Mouse (Mus musculus): Measurements from ENCODE around the gene Nmrk2. TPM values are rescaled to one million over a fixed set of nuclear protein-coding genes. Genes with fewer than 3 reads are reported as not detected.
A peak's percentile ranks its signal among the peaks of the same experiment; 100 is the strongest.

The Nmrk2 gene
- polyA plus RNA-seq, 1 experiment from 2014 or later = 0.14 TPM

DNA sequence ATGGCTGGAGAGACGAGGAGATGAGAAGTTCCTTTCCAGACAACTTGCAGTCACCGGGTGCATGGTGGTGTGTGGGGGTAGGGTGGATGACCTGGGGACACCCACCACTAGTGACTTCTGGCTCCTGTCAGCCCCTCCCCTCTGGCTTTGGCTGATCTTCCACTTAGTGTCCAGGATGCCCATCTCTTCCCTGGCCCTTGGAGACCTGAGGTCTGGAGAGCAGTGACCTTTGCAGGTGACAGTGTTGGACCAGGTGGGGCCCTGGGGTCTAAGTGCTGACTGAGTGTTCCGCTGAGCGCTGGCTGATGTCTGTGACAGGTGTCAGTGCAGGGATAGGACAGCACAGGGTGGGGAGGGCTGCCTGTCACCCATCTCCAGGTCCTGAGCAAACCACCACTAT, 6.6 kb downstream of the Nmrk2 start:
- H3K9me3 ChIP-seq (ENCODE audit: control insufficient read depth, low read depth, low read length) = no peaks in the 10 kb centered on the region
- H3K4me1 ChIP-seq (ENCODE audit: control insufficient read depth, insufficient read depth, low read length) = peaks cover 9% of the 10 kb centered on the region
- 65% methylated on average over 4 of the region's 4 CpGs for whole genome bisulfite sequencing
- H3K27ac ChIP-seq (ENCODE audit: low read length) = peak overlapping the region; percentile 67
- H3K4me3 ChIP-seq (ENCODE audit: low read depth, low read length) = peak overlapping the region; percentile 5
- peaks cover 7% of the 10 kb centered on the region; the same call in 1 of the 2 replicates for H3K36me3 ChIP-seq (ENCODE audit: control insufficient read depth, insufficient read depth, low read length)
- no peak overlapping the region for H3K9ac ChIP-seq (replicated peaks; ENCODE audit: low read depth, low read length)
- H3K27me3 ChIP-seq (ENCODE audit: control insufficient read depth, insufficient read depth, low read length) = peaks cover 9% of the 10 kb centered on the region; the same call in 1 of the 2 replicates
- H3K4me2 ChIP-seq (replicated peaks; ENCODE audit: low read depth, low read length) = peak overlapping the region; percentile 29
- no peak for ATAC-seq (ENCODE audit: insufficient number of reproducible peaks, insufficient read depth, low FRiP score, low read depth)

DNA sequence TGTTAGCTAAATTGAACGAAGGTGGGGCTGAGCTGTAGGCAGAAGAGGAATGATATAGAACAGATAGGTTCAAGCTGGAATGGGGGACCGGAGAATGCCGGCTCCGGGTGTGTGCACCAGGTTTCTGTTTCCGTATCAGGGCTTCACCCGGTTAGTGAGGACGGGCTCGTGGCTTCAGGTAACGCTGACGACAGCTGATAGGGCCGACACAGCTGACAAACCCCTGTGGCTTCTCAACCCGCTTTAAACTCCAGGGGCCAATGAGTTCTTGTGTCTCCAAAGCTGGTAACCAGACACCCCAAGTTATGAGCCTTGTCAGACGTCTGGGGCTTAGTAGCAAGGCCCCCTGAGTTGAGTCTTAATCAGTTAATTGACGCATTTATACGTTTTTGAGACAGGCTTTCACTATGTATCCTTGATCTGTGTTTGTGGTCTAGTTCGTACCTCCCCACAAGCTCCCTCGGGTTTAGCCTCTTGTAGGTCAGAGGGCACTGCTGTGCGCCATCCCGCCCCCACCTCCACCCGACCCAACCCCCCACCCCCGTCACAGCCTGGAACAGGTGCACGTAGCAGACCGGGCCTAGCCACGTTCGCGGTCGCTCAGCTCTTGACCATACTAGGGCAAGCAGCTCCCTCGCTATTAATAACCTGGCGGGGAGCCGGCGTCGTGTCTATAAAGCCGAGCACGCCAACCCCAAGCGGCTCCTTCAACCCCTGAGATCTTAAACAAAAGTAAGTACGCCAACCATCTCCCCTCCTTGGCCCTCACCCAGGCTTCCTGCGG, 7.7 kb downstream of the Nmrk2 start:
- H3K4me3 ChIP-seq (ENCODE audit: low read depth, low read length) = peak overlapping the region; percentile 5; the same call in 1 of the 2 replicates
- peak overlapping the region; percentile 29 for H3K4me2 ChIP-seq (replicated peaks; ENCODE audit: low read depth, low read length)
- H3K27ac ChIP-seq (ENCODE audit: low read length) = peak overlapping the region; percentile 67
- H3K27me3 ChIP-seq (ENCODE audit: control insufficient read depth, insufficient read depth, low read length) = peaks cover 9% of the 10 kb centered on the region; the same call in 1 of the 2 replicates
- peaks cover 9% of the 10 kb centered on the region for H3K4me1 ChIP-seq (ENCODE audit: control insufficient read depth, insufficient read depth, low read length)
- peaks cover 11% of the 10 kb centered on the region; the same call in 1 of the 2 replicates for H3K36me3 ChIP-seq (ENCODE audit: control insufficient read depth, insufficient read depth, low read length)
- ATAC-seq (ENCODE audit: insufficient number of reproducible peaks, insufficient read depth, low FRiP score, low read depth) = no peak
- WGBS = 12% methylated on average over 37 of the region's 37 CpGs
- no peaks in the 10 kb centered on the region for H3K9me3 ChIP-seq (ENCODE audit: control insufficient read depth, low read depth, low read length)
- 0 out of 2 replicates have a peak overlapping the region, but pooled peaks have one; percentile 30 for H3K9ac ChIP-seq (replicated peaks; ENCODE audit: low read depth, low read length)

DNA sequence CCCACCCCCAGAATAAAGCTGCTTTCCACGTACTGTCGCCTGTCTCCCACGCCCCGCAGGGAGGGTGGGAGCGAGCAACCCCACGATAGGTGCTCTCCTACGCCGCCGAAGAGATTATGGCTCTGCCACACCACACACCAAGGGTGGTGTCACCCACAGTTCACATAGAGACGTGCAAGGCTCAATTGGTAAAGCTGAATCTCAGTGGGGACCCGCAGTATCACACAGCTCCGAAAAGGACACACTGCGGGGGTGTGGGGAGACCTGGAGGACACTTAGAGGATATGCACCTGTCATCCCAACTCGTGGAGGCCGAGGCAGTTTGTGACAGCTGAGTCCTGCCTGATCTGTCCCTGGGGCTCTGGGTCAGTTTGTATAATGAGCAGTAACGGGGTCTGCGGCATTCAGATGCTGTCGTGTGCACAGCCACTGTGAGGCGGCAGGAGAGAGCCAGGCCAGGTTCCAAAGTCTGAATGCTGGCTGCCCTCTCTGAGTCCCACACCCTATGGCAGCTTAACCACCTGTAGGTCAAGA, 8.8 kb downstream of the Nmrk2 start:
- Histone ChIP-seq H3K27me3 (ENCODE audit: control insufficient read depth, insufficient read depth, low read length) (peaks cover 9% of the 10 kb centered on the region; the same call in 1 of the 2 replicates), H3K4me2 (replicated peaks; ENCODE audit: low read depth, low read length) (peak overlapping the region; percentile 97), H3K36me3 (ENCODE audit: control insufficient read depth, insufficient read depth, low read length) (peaks cover 15% of the 10 kb centered on the region; the same call in 1 of the 2 replicates), H3K4me3 (ENCODE audit: low read depth, low read length) (peak overlapping the region; percentile 49), H3K4me1 (ENCODE audit: control insufficient read depth, insufficient read depth, low read length) (peaks cover 9% of the 10 kb centered on the region), H3K9me3 (ENCODE audit: control insufficient read depth, low read depth, low read length) (no peaks in the 10 kb centered on the region), H3K9ac (replicated peaks; ENCODE audit: low read depth, low read length) (peak overlapping the region; percentile 65), H3K27ac (ENCODE audit: low read length) (peak overlapping the region; percentile 85)
- WGBS = 5% methylated on average over 19 of the region's 19 CpGs
- ATAC-seq (ENCODE audit: insufficient number of reproducible peaks, insufficient read depth, low FRiP score, low read depth) = peak; percentile 10; the same call in 1 of the 2 replicates

GRCm38 (mm10) chr10:81192270-81192967, 9.4 kb downstream of the Nmrk2 start:
- Histone ChIP-seq H3K4me3 (ENCODE audit: low read depth, low read length) (peak overlapping the region; percentile 49), H3K4me2 (replicated peaks; ENCODE audit: low read depth, low read length) (peak overlapping the region; percentile 97), H3K27me3 (ENCODE audit: control insufficient read depth, insufficient read depth, low read length) (peaks cover 9% of the 10 kb centered on the region; the same call in 1 of the 2 replicates), H3K9me3 (ENCODE audit: control insufficient read depth, low read depth, low read length) (no peaks in the 10 kb centered on the region), H3K27ac (ENCODE audit: low read length) (peak overlapping the region; percentile 85), H3K4me1 (ENCODE audit: control insufficient read depth, insufficient read depth, low read length) (peaks cover 9% of the 10 kb centered on the region), H3K36me3 (ENCODE audit: control insufficient read depth, insufficient read depth, low read length) (peaks cover 17% of the 10 kb centered on the region; the same call in 1 of the 2 replicates), H3K9ac (replicated peaks; ENCODE audit: low read depth, low read length) (peak overlapping the region; percentile 65)
- ATAC-seq (ENCODE audit: insufficient number of reproducible peaks, insufficient read depth, low FRiP score, low read depth) = peak; percentile 81
- under 1% methylated on average over 91 of the region's 93 CpGs for WGBS

- peak overlapping the region; percentile 97 for H3K4me2 ChIP-seq (replicated peaks; ENCODE audit: low read depth, low read length)
- H3K4me1 ChIP-seq (ENCODE audit: control insufficient read depth, insufficient read depth, low read length) = peaks cover 9% of the 10 kb centered on the region
- peaks cover 26% of the 10 kb centered on the region for H3K36me3 ChIP-seq (ENCODE audit: control insufficient read depth, insufficient read depth, low read length)
- H3K4me3 ChIP-seq (ENCODE audit: low read depth, low read length) = no peak overlapping the region; the same call in 1 of the 2 replicates
- H3K27me3 ChIP-seq (ENCODE audit: control insufficient read depth, insufficient read depth, low read length) = peaks cover 9% of the 10 kb centered on the region; the same call in 1 of the 2 replicates
- peak overlapping the region; percentile 85; the same call in 1 of the 2 replicates for H3K27ac ChIP-seq (ENCODE audit: low read length)
- ATAC-seq (ENCODE audit: insufficient number of reproducible peaks, insufficient read depth, low FRiP score, low read depth) = 0 out of 2 replicates have a peak, but pooled peaks have one; percentile 0
- WGBS = 87% methylated on average over 18 of the region's 18 CpGs
- H3K9ac ChIP-seq (replicated peaks; ENCODE audit: low read depth, low read length) = peak overlapping the region; percentile 65; the same call in 1 of the 2 replicates
- no peaks in the 10 kb centered on the region for H3K9me3 ChIP-seq (ENCODE audit: control insufficient read depth, low read depth, low read length)
These were observed 10.4 kb downstream of the Nmrk2 start for GRCm38 (mm10) chr10:81191342-81191982.

DNA sequence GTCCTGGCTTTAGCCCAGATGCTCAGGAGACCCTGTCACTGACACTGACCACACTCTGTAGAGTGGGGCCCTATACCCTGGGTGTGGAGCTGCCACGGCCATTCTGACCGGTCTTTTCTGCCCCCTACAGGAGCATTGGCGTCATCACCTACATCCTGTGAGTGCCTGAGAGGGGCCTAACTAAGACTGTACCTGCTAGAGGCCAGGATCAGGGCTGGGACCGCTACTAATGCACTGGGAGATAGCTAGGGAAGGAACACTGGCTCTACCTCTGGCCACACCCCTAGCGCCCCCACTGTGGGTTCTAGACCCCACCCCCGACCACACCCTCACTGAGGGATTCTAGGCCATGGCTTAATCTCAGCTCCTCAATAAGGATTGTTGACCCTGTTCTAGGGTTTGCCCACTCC, 10.9 kb downstream of the Nmrk2 start:
- no peak for ATAC-seq (ENCODE audit: insufficient number of reproducible peaks, insufficient read depth, low FRiP score, low read depth)
- no peak overlapping the region for H3K9ac ChIP-seq (replicated peaks; ENCODE audit: low read depth, low read length)

GRCm38 (mm10) chr10:81190236-81190911, 11.5 kb downstream of the Nmrk2 start:
- Histone ChIP-seq H3K9me3 (ENCODE audit: control insufficient read depth, low read depth, low read length) (no peaks in the 10 kb centered on the region), H3K4me1 (ENCODE audit: control insufficient read depth, insufficient read depth, low read length) (peaks cover 9% of the 10 kb centered on the region), H3K4me2 (replicated peaks; ENCODE audit: low read depth, low read length) (no peak overlapping the region), H3K36me3 (ENCODE audit: control insufficient read depth, insufficient read depth, low read length) (peaks cover 28% of the 10 kb centered on the region), H3K27me3 (ENCODE audit: control insufficient read depth, insufficient read depth, low read length) (peaks cover 9% of the 10 kb centered on the region; the same call in 1 of the 2 replicates), H3K27ac (ENCODE audit: low read length) (peak overlapping the region; percentile 1; the same call in 1 of the 2 replicates), H3K4me3 (ENCODE audit: low read depth, low read length) (no peak overlapping the region), H3K9ac (replicated peaks; ENCODE audit: low read depth, low read length) (no peak overlapping the region)
- WGBS = 71% methylated on average over 31 of the region's 31 CpGs
- ATAC-seq (ENCODE audit: insufficient number of reproducible peaks, insufficient read depth, low FRiP score, low read depth) = no peak

More for the DNA sequence above, 10.9 kb downstream of the Nmrk2 start:
- WGBS = 56% methylated on average over 6 of the region's 6 CpGs
- H3K27ac ChIP-seq (ENCODE audit: low read length) = peak overlapping the region; percentile 1; the same call in 1 of the 2 replicates
- peaks cover 28% of the 10 kb centered on the region for H3K36me3 ChIP-seq (ENCODE audit: control insufficient read depth, insufficient read depth, low read length)
- peaks cover 9% of the 10 kb centered on the region; the same call in 1 of the 2 replicates for H3K27me3 ChIP-seq (ENCODE audit: control insufficient read depth, insufficient read depth, low read length)
- no peak overlapping the region for H3K4me3 ChIP-seq (ENCODE audit: low read depth, low read length)
- H3K4me2 ChIP-seq (replicated peaks; ENCODE audit: low read depth, low read length) = no peak overlapping the region
- peaks cover 9% of the 10 kb centered on the region for H3K4me1 ChIP-seq (ENCODE audit: control insufficient read depth, insufficient read depth, low read length)
- H3K9me3 ChIP-seq (ENCODE audit: control insufficient read depth, low read depth, low read length) = no peaks in the 10 kb centered on the region

Measured in stomach, embryonic 14.5 days (tissue).